Mouse (Mus musculus) heart, adult 2 months (tissue): Measurements from ENCODE around the gene Tpra1. TPM values are rescaled to one million over a fixed set of nuclear protein-coding genes. Genes with fewer than 3 reads are reported as not detected.

ENCODE experiments used
- DNase-seq, 2 experiments: peaks; one replicate each; pipeline ENCODE4 v3.0.0; 2021
- H3K27ac ChIP-seq: fragments of 200-600 bp; 2 replicates; pipeline ENCODE4 v1.8.1; 2022
- H3K27me3 ChIP-seq: fragments of 200-500 bp; 2 replicates; pipeline ENCODE4 v1.6.1; 2012; ENCODE audit warnings: mild to moderate bottlenecking, low read length, inconsistent platforms, mixed read lengths; ENCODE audit not compliant: control insufficient read depth, insufficient read depth
- H3K36me3 ChIP-seq: fragments of 200-500 bp; 2 replicates; pipeline ENCODE4 v1.6.1; 2012; ENCODE audit warnings: low read length, inconsistent platforms; ENCODE audit not compliant: control insufficient read depth, insufficient read depth
- H3K4me1 ChIP-seq: fragments of 200-500 bp; 2 replicates; pipeline ENCODE4 v1.6.1; 2011; ENCODE audit warnings: low read length; ENCODE audit not compliant: control insufficient read depth, insufficient read depth
- H3K4me3 ChIP-seq: fragments of 200-600 bp; 2 replicates; pipeline ENCODE4 v1.8.1; 2022
- H3K79me2 ChIP-seq: fragments of 200-500 bp; replicated peaks from 2 replicates; pipeline ENCODE4 v1.6.1; 2012; ENCODE audit warnings: mild to moderate bottlenecking, inconsistent platforms, low read length, moderate library complexity, mixed read lengths; ENCODE audit not compliant: control insufficient read depth, insufficient read depth
- H3K9ac ChIP-seq: fragments of 200-500 bp; 2 replicates; pipeline ENCODE4 v1.6.1; 2012; ENCODE audit warnings: low read depth, mild to moderate bottlenecking, control low read depth, inconsistent platforms, low read length, mixed read lengths
- CTCF ChIP-seq: fragments of 200-600 bp; IDR thresholded peaks from 2 replicates; pipeline ENCODE4 v1.8.1; 2022; ENCODE audit warnings: antibody characterized with exemption, mild to moderate bottlenecking, moderate library complexity
- EP300 ChIP-seq: fragments of 200-500 bp; IDR thresholded peaks from 2 replicates; pipeline ENCODE4 v1.6.1; 2011; ENCODE audit warnings: low read depth, low read length, control low read depth; ENCODE audit not compliant: insufficient read depth
- POLR2A ChIP-seq: fragments of 200-500 bp; IDR thresholded peaks from 2 replicates; pipeline ENCODE4 v1.6.1; 2011; ENCODE audit warnings: mild to moderate bottlenecking, low read depth, low read length, control low read depth; ENCODE audit not compliant: insufficient read depth
- WGBS: fragments of 180-500 bp; shearing (Covaris S2); methylation state at CpG from one replicate; pipeline ENCODE4 v1.1.7; 2018; 5-methylcytosine and 5-hydroxymethylcytosine counted together
- intact Hi-C: fragments of 180-260 bp; cut with DNase I; formaldehyde crosslinking; loops from one replicate; pipeline ENCODE4 v1.15.1; 2025
- polyA plus RNA-seq: library from polyadenylated mRNA; depleted of rRNA; stranded (reverse); fragments of >200 nt; gene quantifications from 2 replicates; pipeline ENCODE4 v1.2.3, GENCODE M21; 2012
- total RNA-seq, 2 experiments: library from RNA; stranded (reverse); gene quantifications; 2 replicates each; pipeline ENCODE4 v1.2.3; 2021

Gene Tpra1
- total and polyA plus RNA-seq, 3 experiments: 34.4 to 88.0 (median 34.8) TPM

DNA sequence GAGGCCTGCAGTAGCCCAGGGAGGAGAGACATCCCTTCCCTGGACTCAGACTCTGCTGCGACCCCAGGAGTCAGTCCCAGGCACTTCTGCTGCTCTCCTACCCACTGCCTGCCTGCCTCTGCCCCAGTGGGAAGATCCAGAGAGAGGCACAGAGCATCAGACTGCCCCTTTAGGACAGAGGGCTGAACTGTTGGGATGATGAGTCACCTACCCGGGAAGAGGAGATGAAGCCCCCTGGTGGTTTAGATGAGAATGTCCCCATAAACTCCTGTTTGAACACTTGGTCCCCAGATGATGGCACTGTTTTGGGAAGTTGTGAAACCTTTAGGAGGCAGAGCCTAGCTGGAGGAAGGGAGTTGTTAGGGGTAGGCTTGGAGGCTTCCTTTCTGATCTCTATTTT is 41.1 kb upstream of the Tpra1 start:
- no peak overlapping the region for H3K4me3 ChIP-seq
- H3K27me3 ChIP-seq: no peaks in the 10 kb centered on the region
- DNase-seq: no peak
- no peaks in the 10 kb centered on the region for H3K36me3 ChIP-seq
- no peak overlapping the region for H3K9ac ChIP-seq
- 24% methylated on average over 2 of the region's 2 CpGs for WGBS
- TF ChIP-seq EP300 (no peak), POLR2A (no peak), CTCF (peak; percentile 69)
- peaks cover 3% of the 10 kb centered on the region; the same call in 1 of the 2 replicates for H3K4me1 ChIP-seq
- H3K79me2 ChIP-seq: no peaks in the 10 kb centered on the region
- intact Hi-C loops: no loop called here
- no peak overlapping the region for H3K27ac ChIP-seq

DNA sequence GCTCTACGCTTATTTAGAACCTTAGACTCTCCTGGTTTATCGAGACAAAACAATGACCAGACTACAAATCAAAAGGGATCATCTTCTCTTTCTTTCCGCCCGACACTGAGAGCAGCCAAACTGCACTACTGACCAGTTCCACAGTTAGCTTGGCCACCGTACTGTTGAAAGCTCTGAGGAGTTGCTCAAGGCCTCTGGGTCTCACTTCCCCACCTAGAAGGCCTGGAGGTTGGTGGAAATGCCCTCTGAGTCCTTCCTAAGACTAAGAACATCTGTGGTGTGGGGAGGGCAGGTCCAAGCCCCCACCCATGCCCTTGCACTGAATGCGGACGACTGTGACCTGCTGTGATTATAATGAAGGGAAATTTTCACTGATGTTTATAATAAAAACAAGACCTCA is 36.3 kb upstream of the Tpra1 start:
- H3K4me1 ChIP-seq: no peaks in the 10 kb centered on the region
- no peaks in the 10 kb centered on the region for H3K27me3 ChIP-seq
- H3K79me2 ChIP-seq: no peaks in the 10 kb centered on the region
- intact Hi-C loops: no loop called here
- no peak overlapping the region for H3K4me3 ChIP-seq
- H3K27ac ChIP-seq: no peak overlapping the region
- no peaks in the 10 kb centered on the region for H3K36me3 ChIP-seq
- no peak for DNase-seq
- no peak for TF ChIP-seq POLR2A
- no peak for TF ChIP-seq EP300
- TF ChIP-seq CTCF: no peak
- WGBS: 74% methylated on average over 7 of the region's 7 CpGs
- no peak overlapping the region for H3K9ac ChIP-seq

DNA sequence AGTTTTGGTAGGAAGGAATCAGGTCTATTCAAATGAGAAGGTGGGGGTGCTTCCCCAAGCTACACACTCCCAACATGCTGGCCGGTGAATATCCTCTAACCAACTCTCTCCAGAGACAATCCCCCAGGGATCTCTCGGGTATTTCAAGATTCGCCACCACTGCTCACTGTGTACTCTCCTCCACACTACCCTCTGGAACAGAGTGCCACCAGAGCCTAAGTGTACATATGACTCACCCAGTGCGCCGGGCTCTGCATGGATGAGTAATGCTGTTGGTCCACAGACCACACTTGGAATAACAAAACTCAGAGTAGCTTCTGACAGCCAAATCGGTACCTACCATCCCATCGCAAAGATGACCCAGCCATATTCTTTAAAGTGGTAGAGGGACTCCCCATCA is 32.6 kb upstream of the Tpra1 start:
- Histone ChIP-seq H3K4me1 (no peaks in the 10 kb centered on the region), H3K79me2 (no peaks in the 10 kb centered on the region), H3K27ac (no peak overlapping the region), H3K4me3 (no peak overlapping the region), H3K9ac (no peak overlapping the region), H3K36me3 (no peaks in the 10 kb centered on the region), H3K27me3 (peaks cover under 1% of the 10 kb centered on the region; the same call in 1 of the 2 replicates)
- no peak for DNase-seq
- TF ChIP-seq POLR2A: no peak
- no peak for TF ChIP-seq EP300
- no peak for TF ChIP-seq CTCF
- WGBS: 81% methylated on average over 7 of the region's 7 CpGs
- intact Hi-C loops: no loop called here

DNA sequence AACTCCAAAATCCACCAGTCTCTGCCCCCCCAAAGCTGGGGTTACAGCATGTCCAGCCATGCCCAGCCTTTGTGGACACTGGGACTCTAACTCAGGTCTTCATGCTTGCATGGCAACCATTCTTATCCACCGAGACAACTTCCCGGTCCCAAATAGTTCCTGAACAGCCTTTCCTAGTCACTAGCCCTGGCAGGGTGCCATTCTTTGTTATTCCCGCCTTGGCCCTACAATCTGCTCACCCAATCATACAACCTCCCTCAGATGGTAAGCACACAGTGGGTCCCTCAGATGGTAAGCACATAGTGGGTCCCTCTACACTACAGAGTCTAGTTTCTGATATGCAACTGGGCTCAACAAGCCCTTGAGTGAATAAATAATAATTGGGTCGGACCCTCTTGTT is 31.5 kb upstream of the Tpra1 start:
- Histone ChIP-seq H3K36me3 (no peaks in the 10 kb centered on the region), H3K27ac (no peak overlapping the region), H3K79me2 (no peaks in the 10 kb centered on the region), H3K27me3 (peaks cover 2% of the 10 kb centered on the region; the same call in 1 of the 2 replicates), H3K4me3 (no peak overlapping the region), H3K9ac (no peak overlapping the region), H3K4me1 (no peaks in the 10 kb centered on the region)
- DNase-seq: no peak
- TF ChIP-seq POLR2A: no peak
- TF ChIP-seq CTCF: no peak
- no peak for TF ChIP-seq EP300
- intact Hi-C loops: no loop called here
- WGBS: 32% methylated on average over 4 of the region's 4 CpGs

GRCm38 (mm10) chr6:88871546-88871945 is 30.5 kb upstream of the Tpra1 start:
- TF ChIP-seq CTCF: no peak
- TF ChIP-seq POLR2A: no peak
- TF ChIP-seq EP300: no peak
- Histone ChIP-seq H3K36me3 (no peaks in the 10 kb centered on the region), H3K9ac (no peak overlapping the region), H3K4me3 (no peak overlapping the region), H3K4me1 (no peaks in the 10 kb centered on the region), H3K79me2 (no peaks in the 10 kb centered on the region), H3K27me3 (peaks cover 2% of the 10 kb centered on the region; the same call in 1 of the 2 replicates), H3K27ac (no peak overlapping the region)
- DNase-seq: no peak
- intact Hi-C loops: no loop called here
- 63% methylated on average over 8 of the region's 8 CpGs for WGBS

DNA sequence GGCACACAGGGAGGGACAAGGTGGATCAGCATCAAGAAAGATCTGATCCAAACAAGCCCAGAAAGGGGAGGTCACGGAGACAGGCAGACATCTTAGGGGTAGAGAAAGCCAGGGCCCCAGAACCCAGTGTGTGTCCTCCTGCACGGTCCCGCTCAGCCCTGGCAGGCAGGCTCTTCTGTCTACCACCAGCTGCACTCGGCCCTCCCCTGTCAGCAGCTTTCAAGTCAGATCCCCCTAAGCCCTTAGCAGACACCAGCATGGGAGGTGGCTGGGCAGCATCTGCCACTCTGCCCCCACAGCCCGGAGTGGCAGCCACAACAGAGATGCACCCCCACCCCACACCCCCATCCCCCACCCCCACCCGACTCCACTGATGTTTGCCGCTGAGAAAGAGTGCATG is 29.2 kb upstream of the Tpra1 start:
- Histone ChIP-seq H3K4me3 (no peak overlapping the region), H3K9ac (no peak overlapping the region), H3K4me1 (no peaks in the 10 kb centered on the region), H3K27me3 (peaks cover 2% of the 10 kb centered on the region; the same call in 1 of the 2 replicates), H3K79me2 (no peaks in the 10 kb centered on the region), H3K27ac (no peak overlapping the region), H3K36me3 (no peaks in the 10 kb centered on the region)
- TF ChIP-seq POLR2A: no peak
- TF ChIP-seq CTCF: no peak
- no peak for TF ChIP-seq EP300
- 61% methylated on average over 7 of the region's 7 CpGs for WGBS
- no peak for DNase-seq
- intact Hi-C loops: no loop called here
